In the genomic region with DNA sequence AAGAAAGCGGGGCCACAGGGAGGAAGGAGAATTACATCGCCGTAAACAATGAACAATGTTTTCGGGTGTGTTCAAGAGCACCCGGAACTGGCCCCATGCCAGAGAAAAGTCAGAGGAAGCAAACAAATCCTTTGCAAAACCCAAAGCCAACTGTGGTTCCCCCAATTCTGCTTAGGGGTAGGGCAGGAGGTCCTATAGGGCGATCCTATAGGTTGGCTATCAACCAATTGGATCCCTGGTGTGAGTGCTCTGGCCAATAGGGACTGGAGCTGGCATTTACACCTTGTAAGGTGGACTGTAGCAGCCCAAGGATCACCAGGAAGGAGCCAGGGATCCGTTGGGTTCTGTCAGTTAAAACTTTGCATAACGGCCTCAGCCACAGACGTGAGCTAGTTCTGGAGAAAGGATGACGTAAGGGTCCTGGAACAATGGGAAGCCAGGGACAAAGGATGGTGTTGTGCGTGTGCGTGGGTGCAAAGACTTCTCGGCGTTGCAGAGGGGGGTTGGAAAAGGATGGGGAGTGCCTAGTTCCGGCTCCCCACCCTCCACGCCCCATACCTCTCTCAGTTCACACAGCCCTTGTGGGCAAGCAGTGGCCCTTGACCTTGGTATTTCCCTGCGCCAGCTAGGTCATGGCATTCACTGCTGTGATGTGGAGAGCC, we compare ENCODE assay signal across 8 mouse cellular contexts. TPM values are rescaled to one million over a fixed set of nuclear protein-coding genes. Genes with fewer than 3 reads are reported as not detected.
DNase-seq lines count a peak whose midpoint lies in the region; ATAC-seq and TF ChIP-seq lines count a peak whose summit lies in the region.

No protein-coding gene starts in this region.

- no peak overlapping the region for H3K9ac ChIP-seq in heart, embryonic 15.5 days
- H3K9ac ChIP-seq in liver, embryonic 13.5 days, result 0 out of 2 replicates have a peak overlapping the region, but pooled peaks have one; percentile 17

- 52% methylated on average over 17 of the region's 17 CpGs for WGBS in heart, embryonic 15.5 days
- 54% methylated on average over 17 of the region's 17 CpGs for WGBS in liver, embryonic 13.5 days (ENCODE audit: insufficient replicate concordance)

- CTCF ChIA-PET in Patski (lab: Charles Lee), result interaction anchor here (1.1 kb wide), 1 partner anchor 53 kb away, joined by 3 read pairs; no protein-coding TSS in a partner anchor

- peak; percentile 84 for TF ChIP-seq POLR2A in testis, adult 2 months (IDR thresholded peaks at IDR 0.05; ENCODE audit: control insufficient read depth, low read depth, low read length)

- no peaks in the 10 kb centered on the region for H3K36me3 ChIP-seq in heart, embryonic 15.5 days
- H3K36me3 ChIP-seq in liver, embryonic 13.5 days, result no peaks in the 10 kb centered on the region
- no peaks in the 10 kb centered on the region for H3K36me3 ChIP-seq in testis, adult 2 months (ENCODE audit: control insufficient read depth, insufficient read depth, low read length)

- peak overlapping the region; percentile 77 for H3K27ac ChIP-seq in heart, embryonic 15.5 days
- H3K27ac ChIP-seq in liver, embryonic 13.5 days, result peak overlapping the region; percentile 58; the same call in 1 of the 2 replicates
- H3K27ac ChIP-seq in testis, adult 2 months (ENCODE audit: control insufficient read depth, insufficient read depth, low read depth, low read length), result peak overlapping the region; percentile 98

- H3K9me3 ChIP-seq in heart, embryonic 15.5 days (replicated peaks), result no peaks in the 10 kb centered on the region
- H3K9me3 ChIP-seq in liver, embryonic 13.5 days (replicated peaks), result no peaks in the 10 kb centered on the region

- no peak for TF ChIP-seq CTCF in Patski (IDR thresholded peaks at IDR 0.05)
- no peak for TF ChIP-seq CTCF in testis, adult 2 months (IDR thresholded peaks at IDR 0.05; ENCODE audit: control insufficient read depth, insufficient read depth, insufficient replicate concordance, low read depth, low read length)

- in situ Hi-C loops in Patski (cut with MboI; ENCODE audit: low pct_unique_long_range_greater_than_20kb), result no loop called here

- POLR2A ChIA-PET in Patski (lab: Charles Lee), result interaction anchor here (0.6 to 1.9 kb wide), 2 partner anchors 35 to 1099 kb away, joined by 3 to 6 read pairs; a partner anchor contains a TSS

- no peak overlapping the region for H3K4me3 ChIP-seq in heart, embryonic 15.5 days
- peak overlapping the region; percentile 17 for H3K4me3 ChIP-seq in liver, embryonic 13.5 days (replicated peaks)
- H3K4me3 ChIP-seq in testis, adult 2 months (ENCODE audit: control insufficient read depth, low read depth, low read length), result peak overlapping the region; percentile 89

- ATAC-seq in Patski, result peak; percentile 19
- peak; percentile 29; the same call in 1 of the 2 replicates for ATAC-seq in heart, embryonic 15.5 days (replicated peaks; ENCODE audit: insufficient number of reproducible peaks, insufficient read depth, low FRiP score, low read depth)
- ATAC-seq in liver, embryonic 13.5 days (ENCODE audit: low read depth), result peak; percentile 87

- DNase-seq in adrenal gland, postnatal 14 days, result peak; percentile 57
- DNase-seq in adrenal gland, adult 18-20 months (ENCODE audit: low spot score in 2 of 2), result no peak
- DNase-seq in Patski (ENCODE audit: low read depth, low spot score), result peak; percentile 80
- peak; percentile 79 for DNase-seq in liver, embryonic 13.5 days
- no peak for DNase-seq in gastrocnemius, adult 18-20 months (ENCODE audit: low spot score)
- DNase-seq in urinary bladder, postnatal 10 days (ENCODE audit: low spot score), result no peak

- H3K4me2 ChIP-seq in heart, embryonic 15.5 days, result no peak overlapping the region
- peak overlapping the region; percentile 51 for H3K4me2 ChIP-seq in liver, embryonic 13.5 days

- H3K4me1 ChIP-seq in heart, embryonic 15.5 days (replicated peaks), result peaks cover 47% of the 10 kb centered on the region
- peaks cover 60% of the 10 kb centered on the region for H3K4me1 ChIP-seq in liver, embryonic 13.5 days (replicated peaks)
- peaks cover 40% of the 10 kb centered on the region for H3K4me1 ChIP-seq in testis, adult 2 months (ENCODE audit: control insufficient read depth, insufficient read depth, low read length)

- H3K27me3 ChIP-seq in Patski, result no peaks in the 10 kb centered on the region
- H3K27me3 ChIP-seq in heart, embryonic 15.5 days, result no peaks in the 10 kb centered on the region
- no peaks in the 10 kb centered on the region for H3K27me3 ChIP-seq in liver, embryonic 13.5 days
- no peaks in the 10 kb centered on the region for H3K27me3 ChIP-seq in testis, adult 2 months (ENCODE audit: control insufficient read depth, insufficient read depth, low read length)

RNA-seq across cellular contexts. Expression of a gene that starts 34.5 kb away (rescaled TPM):
- total RNA-seq in adrenal gland, postnatal 14 days (2021), result 95.7 and 116 TPM in 2 replicates
- 100 to 1,000 TPM in 1 of 2 experiments, 10 to 100 TPM in 1; 74.4 to 136 TPM for total RNA-seq in adrenal gland, adult 18-20 months (2021)
- polyA plus RNA-seq in Patski (2021), result 196 TPM
- 252 and 254 TPM in 2 replicates for polyA plus RNA-seq in heart, embryonic 15.5 days (2015; fragmentation: Nextera tagmentation; extraction: Ambion mirVana)
- 109 and 131 TPM in 2 replicates for polyA plus RNA-seq in liver, embryonic 13.5 days (2015; fragmentation: Nextera tagmentation; extraction: Ambion mirVana)
- polyA plus RNA-seq in testis, adult 2 months (2012; rRNA removed), result 20.9 and 21.0 TPM in 2 replicates
- 10 to 100 TPM; 27.6 to 40.4 TPM for total RNA-seq in gastrocnemius, adult 18-20 months (2021)

RNA-seq across cellular contexts. Expression of a gene that starts 46.0 kb away (rescaled TPM):
- 120 and 136 TPM in 2 replicates for total RNA-seq in adrenal gland, postnatal 14 days (2021)
- 100 to 1,000 TPM in 1 of 2 experiments, 10 to 100 TPM in 1; 99.3 to 114 TPM for total RNA-seq in adrenal gland, adult 18-20 months (2021)
- polyA plus RNA-seq in Patski (2021), result 102 TPM
- polyA plus RNA-seq in heart, embryonic 15.5 days (2015; fragmentation: Nextera tagmentation; extraction: Ambion mirVana), result 134 and 152 TPM in 2 replicates
- polyA plus RNA-seq in liver, embryonic 13.5 days (2015; fragmentation: Nextera tagmentation; extraction: Ambion mirVana), result 159 and 203 TPM in 2 replicates
- 23.5 and 25.7 TPM in 2 replicates for polyA plus RNA-seq in testis, adult 2 months (2012; rRNA removed)
- total RNA-seq in gastrocnemius, adult 18-20 months (2021), result 10 to 100 TPM; 58.3 to 60.1 TPM

Comparison
In these comparisons a context has a peak if more than half of its experiments do, and no peak if none do; other contexts are left out.
1. DNase-seq: peak in adrenal gland, postnatal 14 days (single experiment), Patski (single experiment) and liver, embryonic 13.5 days (single experiment); none in adrenal gland, adult 18-20 months (0 of 2), gastrocnemius, adult 18-20 months (single experiment) and urinary bladder, postnatal 10 days (single experiment).
2. ATAC-seq: peak in every context shown above with its lines; median percentile 87 in liver, embryonic 13.5 days; 29 in heart, embryonic 15.5 days; 19 in Patski.
3. Peak in every context shown above with its lines, with median percentiles within 50 percentile points of each other: H3K27ac ChIP-seq.